Mouse (Mus musculus): ENCODE results near the gene Zglp1. TPM values are rescaled to one million over a fixed set of nuclear protein-coding genes. Genes with fewer than 3 reads are reported as not detected.
A peak's percentile ranks its signal among the peaks of the same experiment; 100 is the strongest.

Zglp1 gene
- polyA plus RNA-seq, 1 experiment from 2014 or later, result 0.45 TPM

DNA sequence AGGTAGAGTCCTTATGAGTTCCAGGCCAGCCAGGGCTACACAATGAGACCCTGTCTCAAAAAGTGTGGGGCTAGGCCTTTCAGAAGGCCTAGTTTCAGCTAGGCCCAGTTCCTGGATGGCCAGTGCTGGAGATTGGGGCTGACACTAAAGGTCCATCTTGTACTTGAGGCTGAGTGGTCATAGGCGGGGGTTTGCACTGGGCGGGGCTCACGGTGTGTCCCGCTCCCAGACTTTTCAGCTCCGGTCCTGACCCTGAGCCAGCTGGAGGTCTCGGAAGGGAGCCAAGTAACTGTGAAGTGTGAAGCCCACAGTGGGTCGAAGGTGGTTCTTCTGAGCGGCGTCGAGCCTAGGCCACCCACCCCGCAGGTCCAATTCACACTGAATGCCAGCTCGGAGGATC is 40.0 kb downstream of the Zglp1 start:
- WGBS, result 78% methylated on average over 12 of the region's 12 CpGs
- Histone ChIP-seq H3K4me3 (ENCODE audit: low read depth, low read length) (no peak overlapping the region), H3K36me3 (ENCODE audit: control insufficient read depth, insufficient read depth, low read length) (no peaks in the 10 kb centered on the region), H3K9ac (ENCODE audit: low read depth, low read length) (no peak overlapping the region), H3K4me1 (replicated peaks; ENCODE audit: control insufficient read depth, insufficient read depth, low read length) (peaks cover 2% of the 10 kb centered on the region; the same call in 1 of the 2 replicates), H3K27ac (ENCODE audit: low read depth, low read length) (no peak overlapping the region), H3K9me3 (ENCODE audit: control insufficient read depth, low read length) (no peaks in the 10 kb centered on the region), H3K4me2 (replicated peaks; ENCODE audit: low read depth, low read length) (no peak overlapping the region), H3K27me3 (ENCODE audit: control insufficient read depth, insufficient read depth, low read length) (peaks cover 34% of the 10 kb centered on the region)
- DNase-seq (ENCODE audit: low spot score) (no peak), ATAC-seq (ENCODE audit: low FRiP score) (no peak)

DNA sequence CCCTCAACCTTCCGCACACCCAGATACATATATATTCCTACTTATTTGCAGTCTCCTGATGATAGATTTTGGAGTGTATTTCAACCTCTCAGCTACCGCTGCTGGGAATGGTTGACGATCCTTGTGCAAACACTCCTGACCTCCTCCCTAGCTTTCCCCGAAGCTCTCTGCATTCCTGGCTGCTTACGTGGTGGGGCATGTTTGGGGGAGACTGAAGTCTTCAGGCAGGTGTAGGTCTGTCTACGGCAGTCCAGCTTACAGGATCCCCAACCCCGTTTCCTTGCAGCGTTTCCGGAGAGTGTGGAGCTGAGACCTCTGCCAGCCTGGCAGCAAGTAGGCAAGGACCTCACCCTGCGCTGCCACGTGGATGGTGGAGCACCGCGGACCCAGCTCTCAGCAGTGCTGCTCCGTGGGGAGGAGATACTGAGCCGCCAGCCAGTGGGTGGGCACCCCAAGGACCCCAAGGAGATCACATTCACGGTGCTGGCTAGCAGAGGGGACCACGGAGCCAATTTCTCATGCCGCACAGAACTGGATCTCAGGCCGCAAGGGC is 41.6 kb downstream of the Zglp1 start:
- no peak for ATAC-seq (ENCODE audit: low FRiP score)
- WGBS, result 72% methylated on average over 19 of the region's 19 CpGs

GRCm38 (mm10) chr9:21022726-21023125 is 44.2 kb downstream of the Zglp1 start:
- Histone ChIP-seq H3K27ac (ENCODE audit: low read depth, low read length) (no peak overlapping the region), H3K4me3 (ENCODE audit: low read depth, low read length) (no peak overlapping the region), H3K4me2 (replicated peaks; ENCODE audit: low read depth, low read length) (no peak overlapping the region), H3K4me1 (replicated peaks; ENCODE audit: control insufficient read depth, insufficient read depth, low read length) (no peaks in the 10 kb centered on the region), H3K9ac (ENCODE audit: low read depth, low read length) (no peak overlapping the region), H3K27me3 (ENCODE audit: control insufficient read depth, insufficient read depth, low read length) (peaks cover 5% of the 10 kb centered on the region), H3K36me3 (ENCODE audit: control insufficient read depth, insufficient read depth, low read length) (no peaks in the 10 kb centered on the region), H3K9me3 (ENCODE audit: control insufficient read depth, low read length) (no peaks in the 10 kb centered on the region)
- ATAC-seq (ENCODE audit: low FRiP score), result no peak
- no peak for DNase-seq (ENCODE audit: low spot score)
- 88% methylated on average over 1 of the region's 1 CpGs for WGBS

More for the DNA sequence above, 41.6 kb downstream of the Zglp1 start:
- no peak overlapping the region for H3K9ac ChIP-seq (ENCODE audit: low read depth, low read length)
- peaks cover 2% of the 10 kb centered on the region; the same call in 1 of the 2 replicates for H3K4me1 ChIP-seq (replicated peaks; ENCODE audit: control insufficient read depth, insufficient read depth, low read length)
- no peaks in the 10 kb centered on the region for H3K36me3 ChIP-seq (ENCODE audit: control insufficient read depth, insufficient read depth, low read length)
- H3K9me3 ChIP-seq (ENCODE audit: control insufficient read depth, low read length), result no peaks in the 10 kb centered on the region
- DNase-seq (ENCODE audit: low spot score), result no peak
- H3K27ac ChIP-seq (ENCODE audit: low read depth, low read length), result no peak overlapping the region
- peaks cover 22% of the 10 kb centered on the region for H3K27me3 ChIP-seq (ENCODE audit: control insufficient read depth, insufficient read depth, low read length)
- H3K4me2 ChIP-seq (replicated peaks; ENCODE audit: low read depth, low read length), result no peak overlapping the region
- H3K4me3 ChIP-seq (ENCODE audit: low read depth, low read length), result no peak overlapping the region

- peaks cover 9% of the 10 kb centered on the region for H3K27me3 ChIP-seq (ENCODE audit: control insufficient read depth, insufficient read depth, low read length)
Observed at GRCm38 (mm10) chr9:21022288-21022687, 44.6 kb downstream of the Zglp1 start.

GRCm38 (mm10) chr9:21021363-21021762 is 45.5 kb downstream of the Zglp1 start:
- ATAC-seq (ENCODE audit: low FRiP score) (no peak), DNase-seq (ENCODE audit: low spot score) (no peak)
- no peak overlapping the region for H3K9ac ChIP-seq (ENCODE audit: low read depth, low read length)
- no peak overlapping the region for H3K4me3 ChIP-seq (ENCODE audit: low read depth, low read length)
- WGBS, result 76% methylated on average over 3 of the region's 3 CpGs
- no peaks in the 10 kb centered on the region for H3K9me3 ChIP-seq (ENCODE audit: control insufficient read depth, low read length)
- H3K36me3 ChIP-seq (ENCODE audit: control insufficient read depth, insufficient read depth, low read length), result no peaks in the 10 kb centered on the region
- no peaks in the 10 kb centered on the region for H3K4me1 ChIP-seq (replicated peaks; ENCODE audit: control insufficient read depth, insufficient read depth, low read length)
- peaks cover 15% of the 10 kb centered on the region for H3K27me3 ChIP-seq (ENCODE audit: control insufficient read depth, insufficient read depth, low read length)
- no peak overlapping the region for H3K4me2 ChIP-seq (replicated peaks; ENCODE audit: low read depth, low read length)
- H3K27ac ChIP-seq (ENCODE audit: low read depth, low read length), result no peak overlapping the region

More at GRCm38 (mm10) chr9:21022288-21022687, 44.6 kb downstream of the Zglp1 start:
- Histone ChIP-seq H3K9ac (ENCODE audit: low read depth, low read length) (no peak overlapping the region), H3K4me1 (replicated peaks; ENCODE audit: control insufficient read depth, insufficient read depth, low read length) (no peaks in the 10 kb centered on the region), H3K9me3 (ENCODE audit: control insufficient read depth, low read length) (no peaks in the 10 kb centered on the region), H3K4me3 (ENCODE audit: low read depth, low read length) (no peak overlapping the region), H3K4me2 (replicated peaks; ENCODE audit: low read depth, low read length) (no peak overlapping the region), H3K36me3 (ENCODE audit: control insufficient read depth, insufficient read depth, low read length) (no peaks in the 10 kb centered on the region), H3K27ac (ENCODE audit: low read depth, low read length) (no peak overlapping the region)
- ATAC-seq (ENCODE audit: low FRiP score) (no peak), DNase-seq (ENCODE audit: low spot score) (no peak)
- 68% methylated on average over 6 of the region's 6 CpGs for WGBS

GRCm38 (mm10) chr9:21018600-21018999 is 48.3 kb downstream of the Zglp1 start:
- ATAC-seq (ENCODE audit: low FRiP score) (no peak), DNase-seq (ENCODE audit: low spot score) (no peak)
- 64% methylated on average over 2 of the region's 2 CpGs for WGBS
- Histone ChIP-seq H3K4me1 (replicated peaks; ENCODE audit: control insufficient read depth, insufficient read depth, low read length) (no peaks in the 10 kb centered on the region), H3K9ac (ENCODE audit: low read depth, low read length) (no peak overlapping the region), H3K27me3 (ENCODE audit: control insufficient read depth, insufficient read depth, low read length) (peaks cover 36% of the 10 kb centered on the region), H3K4me2 (replicated peaks; ENCODE audit: low read depth, low read length) (no peak overlapping the region), H3K9me3 (ENCODE audit: control insufficient read depth, low read length) (no peaks in the 10 kb centered on the region), H3K27ac (ENCODE audit: low read depth, low read length) (no peak overlapping the region), H3K36me3 (ENCODE audit: control insufficient read depth, insufficient read depth, low read length) (no peaks in the 10 kb centered on the region), H3K4me3 (ENCODE audit: low read depth, low read length) (no peak overlapping the region)

DNA sequence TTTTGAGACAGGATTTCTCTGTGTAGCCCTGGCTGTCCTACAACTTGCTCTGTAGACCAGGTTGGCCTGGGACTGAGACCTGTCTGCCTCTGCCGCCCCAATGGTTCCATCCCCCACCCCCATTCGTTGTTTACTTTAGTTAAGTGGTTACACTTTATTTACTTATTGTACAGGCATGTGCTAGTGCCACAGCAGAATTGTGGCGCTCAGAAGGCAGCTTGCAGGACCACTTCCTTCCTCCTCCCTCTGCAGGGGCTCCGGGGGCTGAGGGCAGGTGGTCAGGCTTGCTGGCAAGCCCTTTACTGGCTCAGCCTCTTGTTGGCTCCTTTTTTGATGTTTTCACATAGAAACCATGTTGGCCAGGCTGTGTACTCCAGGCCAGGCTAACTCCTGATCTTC is 49.7 kb downstream of the Zglp1 start:
- Histone ChIP-seq H3K4me3 (ENCODE audit: low read depth, low read length) (no peak overlapping the region), H3K9ac (ENCODE audit: low read depth, low read length) (no peak overlapping the region), H3K27me3 (ENCODE audit: control insufficient read depth, insufficient read depth, low read length) (peaks cover 36% of the 10 kb centered on the region), H3K9me3 (ENCODE audit: control insufficient read depth, low read length) (no peaks in the 10 kb centered on the region), H3K4me1 (replicated peaks; ENCODE audit: control insufficient read depth, insufficient read depth, low read length) (no peaks in the 10 kb centered on the region), H3K36me3 (ENCODE audit: control insufficient read depth, insufficient read depth, low read length) (no peaks in the 10 kb centered on the region), H3K4me2 (replicated peaks; ENCODE audit: low read depth, low read length) (no peak overlapping the region), H3K27ac (ENCODE audit: low read depth, low read length) (no peak overlapping the region)
- ATAC-seq (ENCODE audit: low FRiP score), result no peak
- 38% methylated on average over 4 of the region's 4 CpGs for WGBS
- no peak for DNase-seq (ENCODE audit: low spot score)

GRCm38 (mm10) chr9:21016331-21017176 is 50.3 kb downstream of the Zglp1 start:
- H3K27me3 ChIP-seq (ENCODE audit: control insufficient read depth, insufficient read depth, low read length), result peaks cover 36% of the 10 kb centered on the region
- no peak overlapping the region for H3K4me3 ChIP-seq (ENCODE audit: low read depth, low read length)
- no peaks in the 10 kb centered on the region for H3K36me3 ChIP-seq (ENCODE audit: control insufficient read depth, insufficient read depth, low read length)
- H3K9me3 ChIP-seq (ENCODE audit: control insufficient read depth, low read length), result no peaks in the 10 kb centered on the region
- no peak overlapping the region for H3K27ac ChIP-seq (ENCODE audit: low read depth, low read length)
- no peaks in the 10 kb centered on the region for H3K4me1 ChIP-seq (replicated peaks; ENCODE audit: control insufficient read depth, insufficient read depth, low read length)
- H3K4me2 ChIP-seq (replicated peaks; ENCODE audit: low read depth, low read length), result no peak overlapping the region
- ATAC-seq (ENCODE audit: low FRiP score), result no peak
- peak; percentile 30 for DNase-seq (ENCODE audit: low spot score)
- WGBS, result 8% methylated on average over 17 of the region's 17 CpGs
- H3K9ac ChIP-seq (ENCODE audit: low read depth, low read length), result no peak overlapping the region

All from hindbrain, embryonic 11.5 days (tissue).